Mouse (Mus musculus) forebrain, postnatal 0 days (tissue): ENCODE measurements around the gene Lifr. TPM values are rescaled to one million over a fixed set of nuclear protein-coding genes. Genes with fewer than 3 reads are reported as not detected.

ENCODE experiments used
- ATAC-seq: fragments of 200-750 bp; cut with Nextera tagmentation; 2 replicates; pipeline ENCODE4 v1.8.0; 2017; ENCODE audit warnings: mild to moderate bottlenecking, moderate library complexity
- DNase-seq: peaks from one replicate; pipeline ENCODE4 v3.0.0-alpha.2; 2015
- H3K27ac ChIP-seq: fragments of 300-500 bp; sonication (generic); 2 replicates; pipeline ENCODE4 v1.5.1; 2014; ENCODE audit warnings: low read depth, mild to moderate bottlenecking, antibody characterized with exemption, low read length, moderate library complexity, mixed read lengths
- H3K27me3 ChIP-seq: fragments of 300-500 bp; sonication (generic); 2 replicates; pipeline ENCODE4 v1.6.1; 2014; ENCODE audit warnings: mild to moderate bottlenecking, low read length, mixed read lengths; ENCODE audit not compliant: insufficient read depth
- H3K36me3 ChIP-seq: fragments of 300-500 bp; sonication (generic); 2 replicates; pipeline ENCODE4 v1.6.1; 2014; ENCODE audit warnings: mild to moderate bottlenecking, moderate library complexity; ENCODE audit not compliant: insufficient read depth
- H3K4me1 ChIP-seq: fragments of 300-500 bp; sonication (generic); 2 replicates; pipeline ENCODE4 v1.6.1; 2014; ENCODE audit warnings: antibody characterized with exemption; ENCODE audit not compliant: insufficient read depth
- H3K4me2 ChIP-seq: fragments of 300-500 bp; sonication (generic); 2 replicates; pipeline ENCODE4 v1.6.1; 2014; ENCODE audit warnings: low read depth, mild to moderate bottlenecking, moderate library complexity
- H3K4me3 ChIP-seq: fragments of 300-500 bp; sonication (generic); 2 replicates; pipeline ENCODE4 v1.5.1; 2014; ENCODE audit warnings: low read depth, low read length, mixed read lengths
- H3K9ac ChIP-seq: fragments of 300-500 bp; sonication (generic); 2 replicates; pipeline ENCODE4 v1.6.1; 2014; ENCODE audit warnings: mild to moderate bottlenecking
- H3K9me3 ChIP-seq: fragments of 300-500 bp; sonication (generic); 2 replicates; pipeline ENCODE4 v1.6.1; 2016; ENCODE audit warnings: low read length
- CTCF ChIP-seq: sonication (generic); IDR thresholded peaks from 2 replicates; pipeline ENCODE4 v1.5.1; 2016; ENCODE audit warnings: antibody characterized with exemption, control low read depth, low read depth
- WGBS: fragments of 180-500 bp; shearing (Covaris S2); extraction: QIAGEN DNeasy Blood & Tissue Kit; methylation state at CpG from one replicate; pipeline ENCODE4 v1.1.7; 2014; 5-methylcytosine and 5-hydroxymethylcytosine counted together
- polyA plus RNA-seq: library from polyadenylated mRNA; unstranded; fragments of >200 nt; fragmentation: Nextera tagmentation; extraction: Ambion mirVana; gene quantifications from 2 replicates; pipeline ENCODE4 v1.2.1, GENCODE M21; 2015
- total RNA-seq: library from RNA; depleted of rRNA; stranded (reverse); fragments of >200 nt; gene quantifications from 2 replicates; pipeline ENCODE4 v1.2.3, GENCODE M21; 2014

Gene Lifr
- total and polyA plus RNA-seq, 2 experiments from 2014 or later = 6.8 to 26.1 TPM

GRCm38 (mm10) chr15:7198816-7199215 lies 108.4 kb downstream of the Lifr start:
- no peak overlapping the region for H3K4me3 ChIP-seq
- H3K9me3 ChIP-seq = no peaks in the 10 kb centered on the region
- peaks cover 11% of the 10 kb centered on the region; the same call in 1 of the 2 replicates for H3K4me1 ChIP-seq
- H3K27me3 ChIP-seq = no peaks in the 10 kb centered on the region
- no peaks in the 10 kb centered on the region for H3K36me3 ChIP-seq
- ATAC-seq (peak; percentile 59), DNase-seq (peak; percentile 68)
- H3K4me2 ChIP-seq = no peak overlapping the region
- no peak for TF ChIP-seq CTCF
- 0 out of 2 replicates have a peak overlapping the region, but pooled peaks have one; percentile 0 for H3K27ac ChIP-seq
- H3K9ac ChIP-seq = no peak overlapping the region
- 12% methylated on average over 2 of the region's 2 CpGs for WGBS

- H3K27me3 ChIP-seq = no peaks in the 10 kb centered on the region
- no peak overlapping the region for H3K4me2 ChIP-seq
- no peak overlapping the region for H3K4me3 ChIP-seq
- WGBS = 82% methylated on average over 6 of the region's 6 CpGs
- H3K9me3 ChIP-seq = no peaks in the 10 kb centered on the region
- ATAC-seq (no peak), DNase-seq (no peak)
- H3K27ac ChIP-seq = no peak overlapping the region
- TF ChIP-seq CTCF = no peak
- H3K36me3 ChIP-seq = no peaks in the 10 kb centered on the region
- H3K4me1 ChIP-seq = peaks cover 9% of the 10 kb centered on the region; the same call in 1 of the 2 replicates
- no peak overlapping the region for H3K9ac ChIP-seq
Measured at GRCm38 (mm10) chr15:7200286-7200685, 109.9 kb downstream of the Lifr start.

GRCm38 (mm10) chr15:7201421-7202380 lies 111.3 kb downstream of the Lifr start:
- no peak for TF ChIP-seq CTCF
- Histone ChIP-seq H3K9me3 (no peaks in the 10 kb centered on the region), H3K9ac (no peak overlapping the region), H3K27me3 (no peaks in the 10 kb centered on the region), H3K4me2 (no peak overlapping the region), H3K4me1 (no peaks in the 10 kb centered on the region), H3K27ac (no peak overlapping the region), H3K4me3 (no peak overlapping the region), H3K36me3 (no peaks in the 10 kb centered on the region)
- DNase-seq = no peak
- 61% methylated on average over 9 of the region's 9 CpGs for WGBS
- no peak for ATAC-seq

- no peak for TF ChIP-seq CTCF
- H3K4me1 ChIP-seq = no peaks in the 10 kb centered on the region
- H3K9ac ChIP-seq = no peak overlapping the region
- DNase-seq = no peak
- no peak overlapping the region for H3K4me2 ChIP-seq
- H3K36me3 ChIP-seq = no peaks in the 10 kb centered on the region
- H3K27ac ChIP-seq = no peak overlapping the region
- no peaks in the 10 kb centered on the region for H3K9me3 ChIP-seq
- whole genome bisulfite sequencing = 88% methylated on average over 5 of the region's 5 CpGs
- H3K4me3 ChIP-seq = no peak overlapping the region
- no peaks in the 10 kb centered on the region for H3K27me3 ChIP-seq
- ATAC-seq = no peak
Measured at GRCm38 (mm10) chr15:7202981-7203380, 112.6 kb downstream of the Lifr start.

GRCm38 (mm10) chr15:7203606-7204330 lies 113.4 kb downstream of the Lifr start:
- Histone ChIP-seq H3K9ac (no peak overlapping the region), H3K36me3 (no peaks in the 10 kb centered on the region), H3K4me3 (no peak overlapping the region), H3K4me1 (no peaks in the 10 kb centered on the region), H3K27me3 (no peaks in the 10 kb centered on the region), H3K4me2 (no peak overlapping the region), H3K9me3 (no peaks in the 10 kb centered on the region), H3K27ac (no peak overlapping the region)
- no peak for DNase-seq
- no peak for ATAC-seq
- WGBS = 68% methylated on average over 9 of the region's 9 CpGs
- TF ChIP-seq CTCF = no peak

- Histone ChIP-seq H3K4me3 (no peak overlapping the region), H3K27me3 (no peaks in the 10 kb centered on the region), H3K27ac (no peak overlapping the region), H3K9ac (no peak overlapping the region), H3K36me3 (no peaks in the 10 kb centered on the region), H3K4me2 (no peak overlapping the region), H3K4me1 (no peaks in the 10 kb centered on the region), H3K9me3 (no peaks in the 10 kb centered on the region)
- no peak for TF ChIP-seq CTCF
- 61% methylated on average over 13 of the region's 13 CpGs for WGBS
- DNase-seq (no peak), ATAC-seq (no peak)
Measured at GRCm38 (mm10) chr15:7204917-7205316, 114.5 kb downstream of the Lifr start.

GRCm38 (mm10) chr15:7206110-7206509 lies 115.7 kb downstream of the Lifr start:
- Histone ChIP-seq H3K4me3 (no peak overlapping the region), H3K9me3 (no peaks in the 10 kb centered on the region), H3K36me3 (no peaks in the 10 kb centered on the region), H3K9ac (no peak overlapping the region), H3K4me2 (no peak overlapping the region), H3K27me3 (no peaks in the 10 kb centered on the region), H3K4me1 (no peaks in the 10 kb centered on the region), H3K27ac (no peak overlapping the region)
- no peak for TF ChIP-seq CTCF
- no peak for DNase-seq
- WGBS = 32% methylated on average over 5 of the region's 5 CpGs
- no peak for ATAC-seq
